Mouse (Mus musculus) stomach, postnatal 0 days (tissue): ENCODE measurements around the gene Mdm4.

Experiments
- CTCF ChIP-seq: IDR thresholded peaks from 2 replicates; pipeline ENCODE4 v1.5.1; 2016; ENCODE audit warnings: antibody characterized with exemption, low read depth, mild to moderate bottlenecking, moderate library complexity
- EP300 ChIP-seq: optimal IDR thresholded peaks from 2 replicates; pipeline ENCODE3; 2016; ENCODE audit warnings: antibody characterized with exemption

- no peak for TF ChIP-seq CTCF
- no peak for TF ChIP-seq EP300
These were observed 32.8 kb upstream of the Mdm4 start for GRCm38 (mm10) chr1:133063164-133063563.
